Mouse (Mus musculus) right cerebral cortex, adult 2 months (tissue): ENCODE measurements around the gene Castor2.

Experiments
- DNase-seq, 2 experiments: peaks; one replicate each; pipeline ENCODE4 v3.0.0; 2021 to 2022; ENCODE audit warnings: low spot score in 2 of 2

The Castor2 gene

GRCm38 (mm10) chr5:134101883-134102282 lies 2.4 kb downstream of the Castor2 start:
- no peak for DNase-seq

- no peak for DNase-seq
Measured at GRCm38 (mm10) chr5:134102720-134103119, 3.2 kb downstream of the Castor2 start.

- DNase-seq: no peak
Measured at GRCm38 (mm10) chr5:134105829-134106228, 6.3 kb downstream of the Castor2 start.

GRCm38 (mm10) chr5:134114981-134115380 lies 15.5 kb downstream of the Castor2 start:
- DNase-seq: no peak

- no peak for DNase-seq
Measured at GRCm38 (mm10) chr5:134115639-134116259, 16.2 kb downstream of the Castor2 start.

- DNase-seq: no peak
Measured at GRCm38 (mm10) chr5:134118798-134119407, 19.4 kb downstream of the Castor2 start.

GRCm38 (mm10) chr5:134119481-134120120 lies 20.1 kb downstream of the Castor2 start:
- no peak for DNase-seq

GRCm38 (mm10) chr5:134120135-134120534 lies 20.6 kb downstream of the Castor2 start:
- DNase-seq: no peak

GRCm38 (mm10) chr5:134121138-134121892 lies 21.8 kb downstream of the Castor2 start:
- DNase-seq: no peak

- no peak for DNase-seq
Measured at GRCm38 (mm10) chr5:134121893-134122259, 22.4 kb downstream of the Castor2 start.

- no peak for DNase-seq
Measured at GRCm38 (mm10) chr5:134123846-134124245, 24.3 kb downstream of the Castor2 start.

GRCm38 (mm10) chr5:134126232-134126631 lies 26.7 kb downstream of the Castor2 start:
- no peak for DNase-seq

GRCm38 (mm10) chr5:134131586-134131985 lies 32.1 kb downstream of the Castor2 start:
- DNase-seq: no peak

- no peak for DNase-seq
Measured at GRCm38 (mm10) chr5:134136022-134136421, 36.5 kb downstream of the Castor2 start.

- DNase-seq: no peak
Measured at GRCm38 (mm10) chr5:134137933-134138332, 38.4 kb downstream of the Castor2 start.

- DNase-seq: no peak
Measured at GRCm38 (mm10) chr5:134139429-134139828, 39.9 kb downstream of the Castor2 start.

- DNase-seq: no peak
Measured at GRCm38 (mm10) chr5:134141236-134141635, 41.7 kb downstream of the Castor2 start.

GRCm38 (mm10) chr5:134142381-134142780 lies 42.9 kb downstream of the Castor2 start:
- no peak for DNase-seq

GRCm38 (mm10) chr5:134144986-134145385 lies 45.5 kb downstream of the Castor2 start:
- DNase-seq: no peak

GRCm38 (mm10) chr5:134147194-134147753 lies 47.8 kb downstream of the Castor2 start:
- no peak for DNase-seq

GRCm38 (mm10) chr5:134148153-134148552 lies 48.6 kb downstream of the Castor2 start:
- DNase-seq: no peak

- no peak for DNase-seq
Measured at GRCm38 (mm10) chr5:134151895-134152294, 52.4 kb downstream of the Castor2 start.
